8 mouse cellular contexts compared by ENCODE assay signal in the genomic region with DNA sequence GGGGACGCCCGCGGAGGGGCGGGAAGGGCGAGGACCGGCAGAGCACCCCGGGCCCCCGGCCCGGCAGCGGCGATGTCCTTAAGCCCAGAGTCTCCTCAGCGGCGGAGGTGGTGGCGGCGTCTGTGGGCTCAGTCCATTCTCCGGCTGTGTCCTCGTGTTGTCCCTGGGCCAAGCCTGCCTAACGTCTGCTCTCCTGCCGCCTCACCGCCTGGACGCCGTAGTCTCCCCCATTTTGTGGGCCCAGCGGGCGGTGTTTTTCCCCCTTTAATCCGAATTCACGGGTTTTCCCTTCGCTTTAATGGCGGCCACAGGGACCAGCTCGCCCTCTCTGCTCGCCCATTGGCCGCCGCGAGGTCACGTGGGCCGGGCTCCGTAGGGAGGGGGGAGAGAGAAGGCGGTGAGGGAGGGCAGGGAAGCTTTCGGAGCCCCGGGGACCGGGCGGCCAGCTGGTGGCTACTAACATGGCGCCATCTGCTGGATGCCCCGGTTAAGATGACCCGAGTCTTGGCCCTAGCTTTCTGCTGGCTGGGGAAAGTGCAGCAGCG. TPM values are rescaled to one million over a fixed set of nuclear protein-coding genes. Genes with fewer than 3 reads are reported as not detected.
DNase-seq lines count a peak whose midpoint lies in the region; ATAC-seq and TF ChIP-seq lines count a peak whose summit lies in the region.

No protein-coding gene starts in this region.

- peak overlapping the region; percentile 72 for H3K4me2 ChIP-seq in heart, embryonic 15.5 days
- peak overlapping the region; percentile 88 for H3K4me2 ChIP-seq in liver, embryonic 14.5 days (ENCODE audit: low read depth)
- peak overlapping the region; percentile 33 for H3K4me2 ChIP-seq in neural tube, embryonic 11.5 days (ENCODE audit: low read depth)
- peak overlapping the region; percentile 67 for H3K4me2 ChIP-seq in stomach, postnatal 0 days (replicated peaks; ENCODE audit: low read depth)

- DNase-seq in CD4-positive, CD25-positive, alpha-beta regulatory T cell, adult 2 months (ENCODE audit: low read depth, low spot score), result peak; percentile 99
- peak; percentile 93 for DNase-seq in fibroblast of lung, adult 2 months (ENCODE audit: low read depth)
- peak; percentile 100 for DNase-seq in kidney, postnatal 25 days
- peak; percentile 93 to 96 (median 95) for DNase-seq in liver, embryonic 14.5 days (ENCODE audit: low read depth in 3 of 3, low spot score in 3 of 3)
- peak; percentile 99 for DNase-seq in neural tube, embryonic 11.5 days (ENCODE audit: low spot score)
- peak; percentile 99 for DNase-seq in stomach, postnatal 0 days (ENCODE audit: low spot score)

- peak overlapping the region; percentile 99 for H3K9ac ChIP-seq in heart, embryonic 15.5 days
- peak overlapping the region; percentile 100 for H3K9ac ChIP-seq in liver, embryonic 14.5 days (replicated peaks)
- H3K9ac ChIP-seq in neural tube, embryonic 11.5 days (ENCODE audit: low read length), result peak overlapping the region; percentile 96
- peak overlapping the region; percentile 98 for H3K9ac ChIP-seq in stomach, postnatal 0 days (ENCODE audit: low read length)

- peak overlapping the region; percentile 82 for H3K4me3 ChIP-seq in brown adipose tissue, adult 24 weeks (ENCODE audit: insufficient read depth, low read depth, low read length)
- peak overlapping the region; percentile 97 for H3K4me3 ChIP-seq in heart, embryonic 15.5 days
- H3K4me3 ChIP-seq in liver, embryonic 14.5 days (ENCODE audit: insufficient read depth in 1 of 2, low read depth in 2 of 2, low read length in 2 of 2), result peak overlapping the region; percentile 98 to 100
- peak overlapping the region; percentile 84 for H3K4me3 ChIP-seq in neural tube, embryonic 11.5 days (ENCODE audit: low read depth, low read length)
- H3K4me3 ChIP-seq in stomach, postnatal 0 days (ENCODE audit: low read depth, low read length), result peak overlapping the region; percentile 98

- no peaks in the 10 kb centered on the region for H3K9me3 ChIP-seq in heart, embryonic 15.5 days (replicated peaks)
- no peaks in the 10 kb centered on the region for H3K9me3 ChIP-seq in liver, embryonic 14.5 days (ENCODE audit: control insufficient read depth, low read length)
- no peaks in the 10 kb centered on the region for H3K9me3 ChIP-seq in neural tube, embryonic 11.5 days (ENCODE audit: control insufficient read depth, low read length)
- no peaks in the 10 kb centered on the region for H3K9me3 ChIP-seq in stomach, postnatal 0 days (ENCODE audit: control insufficient read depth, low read length)

- 0 out of 2 replicates have a peak, but pooled peaks have one; percentile 28 for TF ChIP-seq EP300 in liver, embryonic 14.5 days (IDR thresholded peaks at IDR 0.05; ENCODE audit: low read depth)
- peak; percentile 21 for TF ChIP-seq EP300 in stomach, postnatal 0 days (optimal IDR thresholded peaks at IDR 0.05)

- H3K27me3 ChIP-seq in heart, embryonic 15.5 days, result no peaks in the 10 kb centered on the region
- H3K27me3 ChIP-seq in liver, embryonic 14.5 days (ENCODE audit: control insufficient read depth, insufficient read depth, low read length), result no peaks in the 10 kb centered on the region
- no peaks in the 10 kb centered on the region for H3K27me3 ChIP-seq in neural tube, embryonic 11.5 days (ENCODE audit: control insufficient read depth, insufficient read depth, low read length)
- H3K27me3 ChIP-seq in stomach, postnatal 0 days (ENCODE audit: control insufficient read depth, insufficient read depth, low read length), result no peaks in the 10 kb centered on the region

- peak overlapping the region; percentile 94 for H3K27ac ChIP-seq in brown adipose tissue, adult 24 weeks (replicated peaks; ENCODE audit: low read depth, low read length)
- H3K27ac ChIP-seq in heart, embryonic 15.5 days, result peak overlapping the region; percentile 99
- peak overlapping the region; percentile 90 for H3K27ac ChIP-seq in liver, embryonic 14.5 days
- peak overlapping the region; percentile 96 for H3K27ac ChIP-seq in neural tube, embryonic 11.5 days (ENCODE audit: low read depth, low read length)
- peak overlapping the region; percentile 100 for H3K27ac ChIP-seq in stomach, postnatal 0 days (replicated peaks)

- peaks cover 11% of the 10 kb centered on the region; the same call in 1 of the 2 replicates for H3K36me3 ChIP-seq in heart, embryonic 15.5 days
- H3K36me3 ChIP-seq in liver, embryonic 14.5 days (replicated peaks; ENCODE audit: control insufficient read depth, insufficient read depth, low read depth), result peaks cover 18% of the 10 kb centered on the region
- no peaks in the 10 kb centered on the region for H3K36me3 ChIP-seq in neural tube, embryonic 11.5 days (ENCODE audit: control insufficient read depth, insufficient read depth, low read length)
- H3K36me3 ChIP-seq in stomach, postnatal 0 days (ENCODE audit: control insufficient read depth, insufficient read depth, low read length), result no peaks in the 10 kb centered on the region

- WGBS in heart, embryonic 15.5 days, result under 1% methylated on average over 45 of the region's 45 CpGs
- under 1% methylated on average over 44 of the region's 45 CpGs for WGBS in liver, embryonic 14.5 days (ENCODE audit: insufficient replicate concordance)
- under 1% methylated on average over 44 of the region's 45 CpGs for WGBS in neural tube, embryonic 11.5 days
- WGBS in stomach, postnatal 0 days, result under 1% methylated on average over 42 of the region's 45 CpGs

- peak; percentile 95 for ATAC-seq in heart, embryonic 15.5 days (replicated peaks; ENCODE audit: insufficient number of reproducible peaks, insufficient read depth, low FRiP score, low read depth)
- peak; percentile 95 for ATAC-seq in liver, embryonic 14.5 days (ENCODE audit: insufficient read depth)
- peak; percentile 94 for ATAC-seq in neural tube, embryonic 11.5 days (ENCODE audit: insufficient read depth, low FRiP score, low TSS enrichment)
- ATAC-seq in stomach, postnatal 0 days (ENCODE audit: low FRiP score, low TSS enrichment), result peak; percentile 98

- peak; percentile 94 for TF ChIP-seq CTCF in liver, embryonic 14.5 days (IDR thresholded peaks at IDR 0.05; ENCODE audit: low read depth)
- peak; percentile 91 for TF ChIP-seq CTCF in stomach, postnatal 0 days (IDR thresholded peaks at IDR 0.05; ENCODE audit: low read depth)

- H3K4me1 ChIP-seq in brown adipose tissue, adult 24 weeks (ENCODE audit: control insufficient read depth, insufficient read depth, insufficient read length, low read length), result peaks cover 9% of the 10 kb centered on the region
- peaks cover 20% of the 10 kb centered on the region for H3K4me1 ChIP-seq in heart, embryonic 15.5 days (replicated peaks)
- peaks cover 12 to 13% of the 10 kb centered on the region in 2 experiments for H3K4me1 ChIP-seq in liver, embryonic 14.5 days (replicated peaks; ENCODE audit: control insufficient read depth in 2 of 2, insufficient read depth in 2 of 2, low read length in 1 of 2)
- H3K4me1 ChIP-seq in neural tube, embryonic 11.5 days (ENCODE audit: control insufficient read depth, insufficient read depth, low read length), result peaks cover 6% of the 10 kb centered on the region
- H3K4me1 ChIP-seq in stomach, postnatal 0 days (replicated peaks; ENCODE audit: control insufficient read depth, insufficient read depth), result peaks cover 3% of the 10 kb centered on the region

RNA-seq across cellular contexts. Expression of a gene that starts 0.7 kb away (rescaled TPM):
- polyA plus RNA-seq in brown adipose tissue, adult 24 weeks (2012; ENCODE audit: insufficient read depth, insufficient read length, missing spikeins), result 13.6 and 14.6 TPM in 2 replicates
- polyA plus RNA-seq in heart, embryonic 15.5 days (2015; fragmentation: Nextera tagmentation; extraction: Ambion mirVana), result 4.7 and 5.5 TPM in 2 replicates
- 4.5 and 5.0 TPM in 2 replicates for polyA plus RNA-seq in liver, embryonic 14.5 days (2012; rRNA removed)
- 3.7 and 4.4 TPM in 2 replicates for polyA plus RNA-seq in liver, embryonic 14.5 days (2014; fragmentation: Nextera tagmentation; extraction: Ambion mirVana)
- polyA plus RNA-seq in neural tube, embryonic 11.5 days (2014; fragmentation: Nextera tagmentation; extraction: Ambion mirVana), result 14.0 and 14.6 TPM in 2 replicates
- polyA plus RNA-seq in stomach, postnatal 0 days (2015; fragmentation: Nextera tagmentation; extraction: Ambion mirVana), result 4.4 TPM in 2 replicates

Comparison
In these comparisons a context has a peak if more than half of its experiments do, and no peak if none do; other contexts are left out.
1. Peak in every context shown above with its lines: DNase-seq, ATAC-seq, H3K4me3 ChIP-seq and H3K27ac ChIP-seq.
2. H3K4me2 ChIP-seq: peak in every context shown above with its lines; median percentile 88 in liver, embryonic 14.5 days; 72 in heart, embryonic 15.5 days; 67 in stomach, postnatal 0 days; 33 in neural tube, embryonic 11.5 days.